Mouse (Mus musculus) frontal cortex, postnatal 25 days (tissue): ENCODE measurements around the gene Olfr1440.
A peak's percentile ranks its signal among the peaks of the same experiment; 100 is the strongest.

Source experiments
- DNase-seq, 2 experiments: peaks; one replicate each; pipeline ENCODE4 v3.0.0; 2022; ENCODE audit warnings: low spot score in 2 of 2

The Olfr1440 gene

DNA sequence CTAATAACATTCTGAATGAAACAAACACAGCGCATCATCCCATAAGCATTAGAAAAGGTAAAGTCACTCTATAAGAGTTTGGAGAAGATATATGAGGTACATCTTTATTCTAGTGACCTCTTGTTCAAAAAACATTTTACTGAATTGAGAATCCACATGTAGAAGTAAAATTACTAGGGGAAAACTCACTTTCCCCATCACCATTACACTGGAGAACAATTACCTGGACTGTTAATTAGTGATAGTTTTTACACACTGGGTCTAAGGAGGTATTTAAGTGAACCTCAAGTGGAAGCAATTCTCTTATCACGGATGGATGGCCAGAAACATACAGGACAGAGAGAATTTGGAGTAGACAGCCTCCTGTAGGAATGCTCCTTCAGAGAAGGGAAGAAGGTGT lies at the start of gene Olfr1440:
Olfr1440 (plus strand) TSS at position 301 of the 400 bp plus-strand sequence.
- DNase-seq = no peak

DNA sequence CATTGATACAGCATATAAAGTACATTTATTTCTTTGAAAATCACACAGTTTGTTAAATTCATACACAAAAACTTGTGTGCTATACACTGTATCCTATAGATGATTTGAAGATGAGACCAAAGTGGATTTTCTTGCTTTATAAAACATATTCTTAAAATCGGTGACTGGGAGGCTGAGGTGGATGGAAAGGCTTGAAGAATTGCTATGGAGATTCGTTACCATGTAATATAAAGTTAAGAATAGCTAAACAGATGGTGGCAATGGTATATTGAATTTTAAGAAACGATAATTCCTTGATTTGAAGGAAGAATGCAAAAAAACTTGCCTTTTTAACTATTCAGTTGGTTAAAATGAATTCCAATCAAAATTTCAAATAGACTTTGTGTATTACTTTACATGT lies 14.1 kb upstream of the Olfr1440 start:
- no peak for DNase-seq

DNA sequence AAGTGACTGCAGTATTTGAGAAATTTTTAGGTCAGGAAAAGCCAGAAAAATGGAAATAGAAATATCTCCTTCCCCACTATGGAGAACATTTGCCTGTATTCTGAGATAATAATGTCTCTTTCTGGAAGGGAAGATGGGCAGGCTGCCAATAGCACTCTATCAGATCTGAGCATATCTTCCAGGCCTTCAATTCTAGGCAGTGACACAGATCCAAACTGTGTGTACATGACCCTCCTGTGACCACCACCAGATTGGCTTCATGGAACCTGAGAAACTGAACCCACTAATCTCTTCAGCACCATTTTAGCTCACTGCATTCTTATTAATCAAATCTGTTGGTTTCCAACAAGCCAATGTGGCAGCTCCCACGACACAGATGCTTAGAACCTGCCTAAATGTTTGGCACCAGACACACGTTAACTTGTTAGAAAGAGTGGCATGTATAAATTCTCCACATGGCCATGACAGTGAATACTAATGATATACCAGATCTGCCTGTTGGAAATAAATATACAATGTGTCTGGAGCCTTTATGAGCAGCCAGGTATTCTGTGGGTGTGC lies 12.5 kb upstream of the Olfr1440 start:
- DNase-seq = peak; percentile 5 to 10

DNA sequence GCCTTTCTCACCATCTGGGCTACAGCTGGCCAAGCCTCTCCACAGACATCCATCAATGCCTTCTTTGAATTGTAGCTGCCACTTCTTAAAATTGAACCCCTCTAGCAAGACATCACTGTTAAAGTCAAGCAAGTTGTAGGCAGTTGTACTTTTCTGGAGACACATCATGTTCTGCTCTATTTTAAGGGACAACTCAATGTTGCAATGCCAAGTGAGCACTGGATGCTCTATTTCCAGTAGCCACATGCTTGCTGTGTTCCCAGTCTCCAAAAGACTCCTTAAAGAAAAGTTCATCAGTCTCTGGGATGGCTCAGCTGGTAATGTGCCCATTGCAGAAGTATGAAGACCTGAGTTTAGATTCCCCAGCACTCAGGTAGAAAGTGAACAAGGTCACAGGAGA lies 26.7 kb downstream of the Olfr1440 start:
- DNase-seq = no peak

DNA sequence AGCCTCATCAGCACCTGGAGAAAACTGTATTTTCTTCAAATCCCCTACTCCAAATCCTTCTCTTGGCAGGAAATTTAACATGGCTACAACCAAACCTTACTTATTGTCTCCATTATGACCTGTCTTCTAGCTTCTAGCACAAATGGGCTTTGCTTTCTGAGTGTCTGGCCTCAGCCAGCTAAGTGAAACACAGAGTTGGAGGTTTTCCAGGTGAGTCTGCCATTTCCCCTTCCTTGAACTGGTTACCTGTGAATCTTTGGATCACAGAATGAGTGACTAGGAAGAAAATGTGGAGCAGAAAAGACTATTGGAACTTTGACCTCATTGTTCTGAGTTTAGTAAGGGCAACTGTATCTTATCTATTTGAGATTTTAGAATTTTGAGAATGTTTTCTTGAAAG lies 30.3 kb downstream of the Olfr1440 start, which contains the start of gene Olfr1441:
Olfr1441 (plus strand) TSS at position 73 of the 400 bp plus-strand sequence.
- DNase-seq = no peak

DNA sequence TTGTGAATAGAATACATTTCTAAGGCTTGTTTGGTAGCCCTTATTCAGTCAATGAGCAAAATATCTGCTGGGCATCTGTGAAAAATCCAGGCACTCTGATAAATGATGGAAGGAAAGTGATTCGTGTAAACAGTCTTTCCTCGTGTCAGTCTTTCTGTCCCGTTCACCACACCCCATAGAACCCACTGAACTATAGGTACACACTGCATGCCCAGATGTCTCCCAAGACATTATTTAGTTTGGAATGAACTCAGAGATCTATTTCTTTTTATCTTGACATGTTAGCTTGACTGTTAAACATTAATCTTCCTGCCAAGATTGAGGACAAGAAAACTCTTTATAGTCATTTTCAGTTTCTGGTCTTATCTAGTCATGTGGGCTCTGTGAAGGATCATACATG lies 31.2 kb downstream of the Olfr1440 start:
- no peak for DNase-seq

DNA sequence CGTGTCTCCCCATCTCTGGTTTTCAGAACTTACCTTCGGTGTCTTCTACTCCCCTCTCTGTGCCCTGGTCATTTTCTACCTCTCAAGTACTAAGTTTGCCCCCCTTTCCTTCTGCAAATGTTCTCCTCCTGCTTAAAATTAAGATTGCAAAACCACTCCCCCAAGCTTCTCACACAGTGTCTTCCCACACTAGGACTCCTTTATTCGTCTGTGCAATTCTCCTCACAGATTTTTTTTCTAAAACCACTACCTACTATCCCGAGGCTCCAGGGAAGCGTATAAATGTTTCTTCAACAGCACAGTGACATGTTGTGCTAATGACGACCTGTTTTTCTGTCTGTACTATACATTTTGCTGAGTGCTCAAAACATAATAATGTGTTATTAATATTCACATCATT lies 33.5 kb downstream of the Olfr1440 start:
- DNase-seq = no peak

DNA sequence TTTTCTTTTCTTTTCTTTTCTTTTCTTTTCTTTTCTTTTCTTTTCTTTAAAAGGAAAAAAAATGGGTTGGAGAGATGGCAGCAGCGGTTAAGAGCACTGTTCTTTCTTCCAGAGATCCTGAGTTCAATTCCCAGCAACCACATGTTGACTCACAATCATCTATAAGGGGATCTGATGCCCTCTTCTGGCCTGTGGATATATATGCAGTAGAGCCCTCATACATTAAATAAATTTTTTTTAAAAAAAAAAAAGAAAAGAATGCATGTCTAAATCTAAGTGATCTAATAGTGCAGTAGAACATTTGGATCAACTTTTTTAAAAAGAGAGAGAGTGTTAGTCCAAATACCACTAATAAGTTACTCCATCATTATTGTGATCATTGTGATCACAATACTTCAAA lies 34.6 kb downstream of the Olfr1440 start:
- DNase-seq = no peak

DNA sequence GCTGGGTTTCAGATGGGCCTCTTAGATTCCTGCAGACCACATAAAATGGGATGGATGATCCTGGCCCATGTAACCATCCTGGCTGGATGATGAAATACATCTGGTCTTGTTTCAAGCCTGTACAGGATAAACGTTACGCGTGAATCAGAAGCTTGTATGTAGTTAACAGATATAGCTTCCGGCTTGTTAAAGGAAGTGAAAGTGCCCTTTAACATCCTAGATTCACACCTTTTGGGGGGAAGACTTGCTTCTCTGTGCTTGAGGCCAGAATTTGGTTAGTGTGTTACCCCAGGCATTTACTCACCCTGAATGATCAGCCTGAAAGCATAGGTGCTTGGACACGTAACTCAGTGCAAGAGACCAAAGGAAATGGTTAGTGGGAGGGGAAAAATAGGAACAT lies 40.0 kb downstream of the Olfr1440 start:
- DNase-seq = no peak

DNA sequence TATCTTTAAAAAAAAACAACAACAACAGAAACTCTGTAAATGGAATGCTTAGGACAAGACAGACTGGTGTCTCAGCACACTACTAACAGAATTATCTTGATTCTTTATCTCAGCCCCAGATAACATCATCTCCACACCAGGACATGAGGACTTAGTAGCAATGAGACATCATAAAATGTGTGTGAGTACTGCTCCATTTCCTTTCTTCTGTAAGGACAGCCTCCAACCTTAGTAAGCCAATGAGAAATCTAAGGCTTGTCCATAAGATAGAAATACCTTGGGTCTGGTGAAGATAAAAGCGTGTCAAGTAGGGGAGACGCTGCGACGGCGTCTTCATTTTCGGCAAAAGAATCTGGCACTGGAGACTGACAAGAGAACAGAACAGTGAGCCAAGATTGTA lies 40.5 kb downstream of the Olfr1440 start, which contains the start of gene Pfpl:
Pfpl (plus strand) TSS at position 301 of the 400 bp plus-strand sequence.
- DNase-seq = no peak

DNA sequence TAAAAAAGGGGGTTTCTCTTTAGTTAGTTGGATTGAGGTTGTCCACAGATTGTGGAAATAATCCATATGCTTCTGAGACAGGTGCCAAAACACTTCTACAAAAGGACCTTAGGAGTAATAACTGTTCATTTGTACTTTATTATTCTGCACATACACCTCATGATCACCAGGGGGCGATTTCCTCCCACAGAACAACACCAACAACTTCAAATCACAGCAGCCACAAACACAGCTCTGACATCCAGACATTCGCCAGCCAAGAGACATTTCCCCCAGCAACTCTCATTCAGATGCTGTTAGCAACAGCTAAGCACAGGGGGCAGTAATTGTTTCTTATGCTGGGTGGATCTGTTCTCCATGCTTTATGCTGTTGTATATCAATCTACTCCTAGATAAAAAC lies 46.0 kb downstream of the Olfr1440 start:
- no peak for DNase-seq

DNA sequence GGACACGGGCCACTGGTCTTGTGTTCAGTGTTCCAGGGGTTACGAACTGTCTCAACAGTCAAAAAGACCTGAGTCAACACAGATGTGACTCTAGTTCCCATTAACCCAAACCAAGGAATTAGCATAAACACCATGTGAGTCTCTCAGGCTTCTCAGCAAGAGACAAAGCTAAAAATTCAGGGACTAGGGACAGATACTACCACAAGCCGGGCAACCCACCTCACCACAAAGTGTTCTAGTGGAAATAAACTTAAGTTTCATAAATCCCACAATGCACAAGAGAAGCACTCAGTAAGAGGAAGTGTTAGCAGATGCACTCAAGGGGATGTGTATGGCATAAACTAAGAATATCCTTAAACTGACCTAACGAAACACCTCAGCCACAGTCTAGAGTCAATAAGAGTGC lies 47.9 kb downstream of the Olfr1440 start:
- no peak for DNase-seq

DNA sequence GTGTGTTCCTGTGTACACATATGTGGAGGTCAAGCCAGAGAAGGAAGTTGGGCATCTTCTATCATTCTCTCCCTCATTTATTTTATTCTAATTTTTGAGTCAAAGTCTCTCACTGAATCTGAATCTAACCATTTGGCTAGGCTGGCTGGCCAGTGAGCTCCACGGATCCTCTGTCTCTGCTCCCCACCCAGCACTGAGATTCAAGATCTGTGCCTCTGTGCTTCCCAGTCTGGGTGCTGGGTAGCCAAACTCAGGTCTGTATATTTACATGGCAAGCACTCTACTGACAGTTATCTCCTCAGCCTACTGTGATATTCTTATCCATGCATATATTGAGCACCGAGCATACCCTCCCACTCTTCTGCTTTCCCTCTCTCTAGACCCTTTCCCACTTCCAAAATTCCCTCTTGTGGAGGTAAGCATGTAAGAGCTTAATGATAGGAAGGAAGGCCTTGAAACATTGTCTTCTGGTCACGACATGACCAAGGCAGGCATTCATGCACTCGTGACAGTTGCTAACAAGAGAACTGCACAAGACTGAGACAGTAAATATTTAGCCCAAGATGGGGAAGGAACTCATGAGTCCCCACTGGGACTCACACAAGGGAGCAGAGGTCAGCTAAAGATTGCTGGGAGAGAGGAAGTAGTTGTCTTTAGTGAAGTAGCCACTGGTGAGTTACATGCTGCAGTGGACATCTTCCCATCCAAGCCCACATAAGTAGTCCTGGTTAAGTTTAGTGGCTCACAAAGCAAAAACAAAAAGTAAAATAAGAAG lies 48.9 kb downstream of the Olfr1440 start:
- no peak for DNase-seq

DNA sequence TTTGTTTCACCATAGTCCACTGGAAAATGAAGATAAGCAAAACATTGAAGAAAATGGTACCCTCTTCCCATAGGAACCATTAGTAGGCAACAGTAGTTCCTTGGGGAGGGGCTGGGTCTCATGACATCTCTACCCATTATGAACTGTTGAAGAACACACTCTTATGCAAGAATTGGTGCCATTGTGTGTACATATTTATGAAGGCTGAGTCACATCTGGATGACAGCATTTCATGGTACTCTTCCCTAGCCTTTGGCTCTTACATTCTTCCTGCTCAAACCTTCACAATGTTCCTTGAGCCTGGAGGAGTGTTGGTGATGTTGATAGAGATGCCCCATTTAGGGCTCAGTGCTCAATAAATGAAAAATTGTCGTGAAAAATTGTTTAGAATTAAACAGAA lies 52.5 kb downstream of the Olfr1440 start:
- DNase-seq = no peak

DNA sequence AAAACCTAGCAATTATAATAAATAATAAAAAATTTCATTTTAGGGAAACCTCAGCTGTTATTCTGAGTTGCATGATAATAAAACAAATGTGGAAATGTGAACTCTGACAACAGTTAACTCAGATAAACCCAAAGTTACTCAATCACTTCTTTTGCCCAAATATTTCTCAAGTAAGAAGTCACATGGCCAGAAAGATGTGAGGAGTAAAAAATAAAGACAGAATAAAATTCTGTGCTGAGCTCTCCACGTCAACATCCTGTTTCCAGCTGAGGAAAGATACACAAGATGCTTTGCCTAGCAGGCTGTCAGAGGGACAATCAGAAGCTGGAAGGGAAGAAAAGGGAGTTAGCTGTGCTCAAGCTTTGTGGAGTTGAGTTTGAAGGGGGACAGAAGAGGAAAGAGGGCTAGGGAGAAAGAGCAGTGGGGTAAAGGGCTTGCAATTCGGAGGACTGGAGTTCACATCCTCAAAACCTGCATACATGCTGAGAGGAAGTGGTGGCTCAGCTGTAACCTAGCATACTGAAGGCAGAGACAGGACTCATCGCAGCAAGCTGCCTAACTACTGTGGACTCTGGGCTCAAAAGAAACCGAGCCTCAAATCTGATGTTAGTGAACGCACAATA lies 53.1 kb downstream of the Olfr1440 start:
- no peak for DNase-seq

DNA sequence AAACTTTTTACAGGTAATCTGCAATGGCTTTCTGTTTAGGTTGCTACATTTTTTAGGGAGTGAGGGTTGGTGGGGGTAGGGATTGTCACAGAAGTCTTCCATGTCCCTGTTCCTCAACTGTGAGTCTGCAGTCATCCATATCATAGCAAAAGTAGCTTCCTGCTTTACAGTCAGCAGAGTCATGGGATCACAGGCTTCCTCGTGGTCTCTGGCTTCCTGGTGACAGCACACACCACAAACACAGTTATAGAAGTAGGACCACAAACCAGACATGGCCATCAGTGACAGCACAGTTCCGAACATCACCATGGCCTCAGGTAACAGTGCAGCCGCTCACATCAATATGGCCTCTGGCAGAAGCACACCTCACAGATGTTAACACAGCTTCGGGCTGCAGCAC lies 55.5 kb downstream of the Olfr1440 start:
- DNase-seq = no peak

DNA sequence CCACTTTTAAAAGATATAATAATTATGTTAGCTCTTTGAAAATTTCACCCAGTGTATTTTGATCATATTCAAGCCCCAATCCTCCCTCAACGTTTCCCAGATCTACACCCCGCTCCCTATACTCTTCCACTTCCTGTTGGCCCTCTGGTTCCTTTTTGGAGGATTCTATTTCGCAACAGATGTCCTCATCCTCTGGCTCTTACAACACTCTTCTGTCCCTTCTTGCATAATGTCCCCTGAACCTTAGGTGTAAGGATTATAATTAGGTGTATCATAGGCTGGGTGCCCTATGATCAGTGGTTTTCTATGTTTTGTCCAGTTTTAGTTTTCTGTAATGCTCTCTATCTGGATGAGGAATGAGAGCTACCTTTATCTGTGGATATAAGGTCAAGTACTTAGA lies 57.9 kb downstream of the Olfr1440 start:
- no peak for DNase-seq
